Mouse (Mus musculus) retina, embryonic 14.5 days (tissue): ENCODE results near the gene Acer3.
"Not testable (repeated sequence)": the region's sequence is repeated elsewhere in the genome, so short reads cannot be mapped to it uniquely, and the experiment has no call there.

Experiments used
- DNase-seq: peaks from one replicate; pipeline ENCODE4 v3.0.0-alpha.2; 2015; ENCODE audit warnings: low spot score

Acer3 gene

DNA sequence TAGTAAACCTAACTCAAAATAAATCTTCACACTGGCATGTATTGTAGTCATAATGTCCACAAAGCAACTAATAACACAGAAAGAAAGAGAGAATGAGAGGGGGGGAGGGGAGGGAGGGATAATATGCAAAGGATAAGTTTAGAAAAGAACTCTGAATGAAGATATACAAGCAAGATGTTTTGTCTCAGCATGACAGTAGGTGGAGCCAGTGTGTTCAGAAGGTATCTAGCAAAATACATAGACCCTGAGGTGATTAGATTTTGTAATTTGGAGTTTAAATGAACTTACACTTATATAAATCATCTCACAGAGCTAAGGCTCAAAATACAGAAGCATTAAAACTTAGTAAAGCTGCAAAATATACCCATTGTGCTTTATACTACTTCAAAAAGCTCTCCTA lies 44.7 kb downstream of the Acer3 start:
- peak; percentile 2 for DNase-seq

DNA sequence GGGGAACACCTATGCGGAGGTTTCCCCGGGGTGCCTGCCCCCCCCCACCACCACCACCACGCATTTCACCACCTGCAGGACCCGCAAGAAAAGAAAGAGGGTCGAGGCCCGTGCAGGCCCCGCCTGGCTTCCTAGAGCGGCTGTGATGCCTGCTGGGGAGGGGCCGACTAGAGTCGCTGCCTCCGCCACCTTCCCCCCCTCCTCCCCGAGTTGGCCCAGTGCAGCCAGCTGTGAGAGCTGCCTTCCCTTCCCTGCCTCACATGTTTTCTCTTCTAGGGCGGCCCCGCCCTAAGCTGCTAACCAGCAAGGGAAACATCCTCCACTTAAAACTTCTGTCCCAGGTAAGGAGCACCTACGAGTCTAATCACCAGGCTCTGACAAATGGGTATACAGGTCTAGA lies 52.8 kb downstream of the Acer3 start:
- DNase-seq: not testable (repeated sequence)

GRCm38 (mm10) chr7:98252520-98252919 lies 68.5 kb downstream of the Acer3 start:
- DNase-seq: no peak

GRCm38 (mm10) chr7:98236686-98237359 lies 84.2 kb downstream of the Acer3 start:
- no peak for DNase-seq

DNA sequence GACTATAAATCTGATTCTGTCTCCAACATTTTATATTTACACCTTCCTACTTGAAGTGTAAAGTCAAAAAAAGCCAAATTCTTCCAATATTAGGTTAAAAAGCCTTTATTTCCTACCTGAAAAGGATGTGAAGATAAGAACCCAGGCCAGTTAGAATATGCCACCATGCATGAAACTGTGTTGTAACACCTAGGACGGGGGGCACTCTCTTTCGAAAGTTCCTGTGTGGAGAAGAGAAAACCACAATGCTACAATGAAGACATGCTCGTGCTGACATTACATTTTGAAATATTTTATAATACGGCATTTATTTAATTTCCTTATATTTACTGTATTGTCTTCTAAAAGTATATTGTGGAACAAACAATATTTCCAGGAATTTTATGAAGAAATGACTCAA lies 97.2 kb downstream of the Acer3 start:
- DNase-seq: no peak

- DNase-seq: no peak
Measured at GRCm38 (mm10) chr7:98216713-98217112, 104.3 kb downstream of the Acer3 start.

DNA sequence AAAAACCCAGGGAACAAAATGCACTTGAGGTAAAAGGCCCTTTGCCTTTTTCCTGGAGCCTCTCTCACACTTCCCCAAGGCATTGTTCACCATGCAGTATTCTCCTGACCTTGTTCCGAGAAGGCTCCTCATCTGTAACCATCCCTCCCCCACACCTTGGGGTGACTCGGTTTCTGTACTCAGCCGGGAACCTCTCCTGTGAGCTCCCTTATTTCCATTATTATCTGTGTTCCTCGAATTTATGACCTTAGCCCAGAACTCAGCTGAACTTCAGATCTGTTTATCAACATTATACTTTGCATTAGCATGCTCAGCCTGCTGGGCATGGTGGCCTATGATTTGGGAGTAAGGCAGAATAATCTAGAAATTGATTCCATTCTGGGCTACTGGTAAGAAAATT lies 118.1 kb downstream of the Acer3 start:
- no peak for DNase-seq

GRCm38 (mm10) chr7:98201493-98202028 lies 119.4 kb downstream of the Acer3 start:
- no peak for DNase-seq

GRCm38 (mm10) chr7:98200396-98200795 lies 120.6 kb downstream of the Acer3 start:
- DNase-seq: no peak

DNA sequence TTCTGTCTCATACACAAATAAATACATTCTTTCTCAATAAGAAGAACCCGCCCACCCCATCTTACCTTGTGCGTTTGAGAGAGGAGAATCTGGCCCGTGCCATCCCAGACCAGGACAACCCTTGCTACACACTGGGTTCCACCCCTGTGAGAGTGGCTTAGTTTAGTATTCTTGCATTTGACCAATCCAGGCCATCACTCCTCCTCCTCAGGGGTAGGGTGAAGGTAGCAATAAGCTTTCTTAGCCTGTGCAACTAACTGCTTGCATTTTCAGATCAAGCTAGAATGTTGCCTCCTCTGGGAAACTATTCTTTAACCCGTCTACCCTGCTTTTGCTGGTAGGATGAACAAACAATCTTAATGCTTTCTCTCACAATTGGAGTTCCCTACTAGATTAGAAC lies 121.6 kb downstream of the Acer3 start, which contains the start of gene B3gnt6:
Gene B3gnt6, minus strand, starts transcription at position 101 of the 400 bp plus-strand sequence.
- DNase-seq: no peak

DNA sequence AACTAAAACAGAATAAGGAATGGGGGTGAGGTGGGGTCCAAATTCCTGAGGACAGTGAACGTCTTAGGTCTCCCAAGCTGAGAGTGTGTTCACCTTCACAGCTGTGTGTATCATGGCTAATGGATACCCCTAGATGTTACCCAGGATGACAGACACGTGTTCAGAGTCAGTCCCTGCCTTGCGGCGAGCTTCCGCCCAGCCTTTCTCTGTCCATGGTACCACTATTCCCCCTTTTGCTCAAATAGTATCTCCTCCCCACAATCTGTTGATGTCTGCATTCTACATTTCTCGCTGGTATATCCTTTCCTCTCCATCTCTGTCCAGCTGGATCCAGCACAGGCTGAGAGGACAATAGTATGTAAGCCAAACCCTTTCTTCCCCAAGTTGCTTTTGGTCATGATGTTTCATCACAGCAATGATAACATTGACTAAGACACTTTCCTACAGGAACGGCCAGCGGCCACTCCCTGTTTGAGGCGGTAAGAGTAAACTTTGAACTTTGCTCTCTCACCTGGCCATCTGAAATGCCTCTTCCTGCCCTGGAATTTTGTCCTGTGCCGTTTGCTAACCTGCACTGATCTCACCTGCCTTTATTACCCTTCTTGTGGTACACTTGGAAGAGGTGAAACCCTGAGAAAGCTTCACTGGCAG lies 125.7 kb downstream of the Acer3 start:
- peak; percentile 21 for DNase-seq

- peak; percentile 48 for DNase-seq
Measured at GRCm38 (mm10) chr7:98194026-98194792, 126.8 kb downstream of the Acer3 start.

DNA sequence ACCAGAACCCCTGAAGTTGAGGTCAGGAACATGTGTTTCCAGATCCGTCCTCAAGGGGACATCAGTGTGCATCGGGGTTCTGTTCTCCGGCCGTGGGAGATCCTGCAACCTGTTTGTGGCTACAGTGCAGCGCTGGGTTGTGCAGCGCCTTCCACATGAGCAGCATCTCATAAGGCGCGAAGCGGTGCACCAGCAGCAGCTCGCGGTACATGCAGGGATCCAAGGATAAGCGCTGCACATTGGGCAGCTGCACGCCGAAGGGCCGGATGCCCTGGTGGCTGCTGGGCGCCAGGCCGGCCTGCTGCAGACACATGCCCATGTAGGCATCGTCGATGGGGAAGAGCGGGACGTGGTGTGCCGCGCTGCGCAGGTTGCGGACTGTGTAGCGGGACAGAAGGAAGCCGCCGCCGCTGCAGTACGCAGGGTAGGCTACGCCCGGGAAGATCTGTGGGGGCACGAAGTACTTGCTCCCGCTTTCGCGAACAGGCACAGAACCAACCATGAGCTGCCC lies 127.4 kb downstream of the Acer3 start:
- DNase-seq: peak; percentile 67

DNA sequence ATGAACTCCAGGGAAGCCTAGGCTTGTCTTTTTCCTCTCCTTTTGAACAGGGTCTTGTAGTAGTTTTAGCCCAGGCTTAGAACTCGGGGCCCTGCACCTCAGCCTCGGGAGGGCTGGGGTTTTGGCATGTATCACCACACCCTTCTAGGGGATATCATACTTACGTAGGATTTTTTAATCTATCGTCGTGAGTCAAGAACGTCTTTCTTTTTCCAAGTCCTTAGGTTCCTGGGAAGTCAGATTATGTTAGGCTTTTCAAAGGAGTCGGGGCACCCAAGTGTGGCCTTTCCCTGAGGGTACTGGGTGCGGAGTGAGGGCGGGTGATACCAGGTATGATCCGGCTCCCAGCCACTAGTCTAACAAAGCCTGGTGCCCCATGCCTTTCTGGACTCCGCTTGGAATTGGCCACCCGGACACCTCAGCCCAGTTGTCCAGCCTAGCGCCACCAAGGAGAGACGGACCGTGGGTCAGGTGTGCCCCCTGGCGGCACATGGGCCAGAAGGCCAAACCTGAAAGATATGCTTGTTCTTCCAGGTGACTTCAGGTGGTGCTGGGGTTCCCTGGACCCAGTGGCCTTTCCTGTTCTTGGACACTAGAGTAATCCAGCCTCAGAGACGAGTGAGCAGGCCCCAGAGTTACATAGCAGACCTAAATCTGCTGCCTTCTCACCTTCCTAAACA lies 129.3 kb downstream of the Acer3 start:
- DNase-seq: peak; percentile 33

- peak; percentile 35 for DNase-seq
Measured at GRCm38 (mm10) chr7:98190578-98190977, 130.4 kb downstream of the Acer3 start.

DNA sequence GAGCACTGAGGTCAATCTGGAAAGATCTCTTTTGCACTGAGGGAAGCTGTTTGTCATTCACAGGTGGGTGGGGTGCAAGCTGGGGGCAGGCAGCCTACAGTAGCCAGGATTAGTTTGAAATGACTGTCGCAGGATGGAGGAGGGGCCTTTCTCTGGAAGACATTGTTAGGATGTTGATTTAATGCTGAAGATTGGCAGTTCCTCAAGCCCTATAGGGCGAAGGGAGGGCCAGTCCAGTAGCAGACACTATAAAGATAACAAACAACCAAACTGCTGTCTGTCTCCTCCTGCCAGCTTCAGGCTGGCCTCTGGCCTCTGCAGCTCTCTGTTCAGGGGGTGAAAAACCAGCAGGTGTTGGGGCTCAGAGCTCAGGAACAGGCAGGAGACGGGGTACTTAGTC lies 131.3 kb downstream of the Acer3 start:
- no peak for DNase-seq

DNA sequence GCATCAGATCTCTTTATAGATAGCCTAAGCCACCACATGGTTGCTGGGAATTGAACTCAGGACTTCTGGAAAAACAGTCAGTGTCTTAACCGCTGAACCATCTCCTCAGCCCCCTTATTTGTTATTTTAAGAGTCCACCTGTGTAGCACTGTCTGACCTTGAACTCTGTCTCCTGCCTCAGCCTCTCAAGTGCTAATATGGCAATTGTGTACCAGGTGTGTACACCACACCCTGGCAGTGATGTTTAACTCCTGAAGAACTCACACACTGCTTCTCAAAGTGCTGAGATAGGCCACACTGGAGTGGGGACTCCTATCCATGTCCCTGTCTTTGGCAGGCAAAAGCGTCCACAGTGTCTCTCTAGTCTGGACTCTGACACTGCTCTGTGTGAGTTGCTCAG lies 132.3 kb downstream of the Acer3 start:
- no peak for DNase-seq

GRCm38 (mm10) chr7:98188238-98188637 lies 132.8 kb downstream of the Acer3 start:
- no peak for DNase-seq

- DNase-seq: not testable (repeated sequence)
Measured at GRCm38 (mm10) chr7:98187332-98187731, 133.7 kb downstream of the Acer3 start.

DNA sequence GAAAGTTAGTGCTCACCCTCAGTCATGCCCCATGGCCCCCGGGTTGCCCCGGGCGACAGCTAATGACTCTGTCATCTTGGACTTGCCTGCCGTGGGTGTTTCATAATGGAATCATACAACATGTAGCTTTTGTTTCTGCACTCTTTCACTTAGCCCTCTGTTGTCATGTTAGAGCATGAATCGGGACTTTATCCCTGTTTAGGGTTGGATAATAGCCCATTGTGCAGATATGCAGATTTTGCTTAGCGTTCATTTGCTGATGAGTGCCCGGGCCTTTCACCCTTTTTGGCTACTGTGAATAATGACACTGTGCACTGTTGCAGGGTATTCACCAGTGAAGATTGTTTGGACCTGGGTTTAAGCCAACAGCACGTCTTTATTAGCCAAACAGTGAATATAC lies 134.4 kb downstream of the Acer3 start:
- DNase-seq: no peak

- no peak for DNase-seq
Measured at GRCm38 (mm10) chr7:98185326-98185725, 135.7 kb downstream of the Acer3 start.
